Mouse (Mus musculus) CH12.LX (cell line): ENCODE measurements around the gene Fam186a. TPM values are rescaled to one million over a fixed set of nuclear protein-coding genes. Genes with fewer than 3 reads are reported as not detected.

Experiments used
- DNase-seq: peaks from one replicate; pipeline ENCODE4 v3.0.0-alpha.2; 2013; ENCODE audit errors: extremely low read depth
- H3K27ac ChIP-seq: 2 replicates; pipeline ENCODE4 v1.5.1; 2012; ENCODE audit warnings: low read depth, mild to moderate bottlenecking, control low read depth, moderate library complexity; ENCODE audit not compliant: insufficient read depth
- H3K27me3 ChIP-seq: replicated peaks from 2 replicates; pipeline ENCODE3; 2012; ENCODE audit warnings: inconsistent platforms
- H3K36me3 ChIP-seq, 2 experiments: replicated peaks in 1 of 2; 2 replicates each; pipeline versions ENCODE3 to v1.6.1; 2012; ENCODE audit warnings: inconsistent platforms in 1 of 2, low read length in 1 of 2, mild to moderate bottlenecking in 1 of 2, mixed read lengths in 1 of 2, moderate library complexity in 1 of 2; ENCODE audit not compliant: control insufficient read depth in 1 of 2, insufficient read depth in 1 of 2
- H3K4me1 ChIP-seq, 2 experiments: 2 replicates each; pipeline ENCODE4 v1.6.1; 2012; ENCODE audit warnings: inconsistent platforms in 1 of 2, moderate library complexity in 1 of 2; ENCODE audit not compliant: insufficient read depth in 2 of 2, control insufficient read depth in 1 of 2
- H3K4me2 ChIP-seq: 2 replicates; pipeline ENCODE4 v1.6.1; 2012; ENCODE audit warnings: low read depth, mild to moderate bottlenecking, control low read depth; ENCODE audit not compliant: poor library complexity, insufficient read depth, severe bottlenecking
- H3K4me3 ChIP-seq, 3 experiments: fragments of 150-350 bp in 1 of 3; sonication (generic) in 1 of 3; replicated peaks in 1 of 3; 2 replicates each; pipeline versions ENCODE3 to v1.5.1; 2011 to 2012; ENCODE audit warnings: low read depth in 2 of 3, low read length in 2 of 3, mild to moderate bottlenecking in 2 of 3, moderate library complexity in 2 of 3, control low read depth in 1 of 3, improper control_type of control experiment in 1 of 3, inconsistent platforms in 1 of 3, mixed read lengths in 1 of 3; ENCODE audit not compliant: poor library complexity in 1 of 3
- H3K79me2 ChIP-seq: replicated peaks from 2 replicates; pipeline ENCODE4 v1.6.1; 2012; ENCODE audit warnings: mild to moderate bottlenecking, moderate library complexity; ENCODE audit not compliant: control insufficient read depth, poor library complexity, insufficient read depth, severe bottlenecking; ENCODE audit errors: extremely low read depth
- H3K9ac ChIP-seq: 2 replicates; pipeline ENCODE4 v1.6.1; 2012; ENCODE audit warnings: low read depth, mild to moderate bottlenecking, control low read depth, moderate library complexity; ENCODE audit not compliant: insufficient read depth
- H3K9me3 ChIP-seq: replicated peaks from 2 replicates; pipeline ENCODE3; 2012; ENCODE audit warnings: low read length, inconsistent platforms, mixed read lengths
- BHLHE40 ChIP-seq: IDR thresholded peaks from 2 replicates; pipeline ENCODE4 v1.6.1; 2011; ENCODE audit warnings: mild to moderate bottlenecking, low read depth, low read length, improper control_type of control experiment
- CTCF ChIP-seq, 2 experiments: IDR thresholded peaks in 1 of 2; conservative IDR thresholded peaks in 1 of 2; 2 replicates each; pipeline ENCODE4 v1.5.1; 2011 to 2012; ENCODE audit warnings: low read depth in 2 of 2, low read length in 2 of 2, improper control_type of control experiment in 1 of 2, inconsistent platforms in 1 of 2, mild to moderate bottlenecking in 1 of 2, moderate library complexity in 1 of 2
- E2F4 ChIP-seq: IDR thresholded peaks from 2 replicates; pipeline ENCODE4 v1.6.1; 2011; ENCODE audit warnings: low read depth, low read length, improper control_type of control experiment; ENCODE audit not compliant: insufficient replicate concordance
- ELF1 ChIP-seq: IDR thresholded peaks from 2 replicates; pipeline ENCODE4 v1.6.1; 2014; ENCODE audit warnings: low read depth, mild to moderate bottlenecking, inconsistent platforms, low read length, improper control_type of control experiment
- EP300 ChIP-seq: IDR thresholded peaks from 2 replicates; pipeline ENCODE4 v1.6.1; 2011; ENCODE audit warnings: low read length, improper control_type of control experiment
- ETS1 ChIP-seq: conservative IDR thresholded peaks from 2 replicates; pipeline ENCODE4 v1.6.1; 2012; ENCODE audit warnings: low read depth, mild to moderate bottlenecking, inconsistent platforms, low read length, improper control_type of control experiment, moderate library complexity
- GABPA ChIP-seq: IDR thresholded peaks from 2 replicates; pipeline ENCODE4 v1.6.1; 2012; ENCODE audit warnings: low read depth, low read length, improper control_type of control experiment, inconsistent platforms; ENCODE audit not compliant: insufficient replicate concordance
- IRF4 ChIP-seq: IDR thresholded peaks from 2 replicates; pipeline ENCODE4 v1.6.1; 2014; ENCODE audit warnings: low read depth, mild to moderate bottlenecking, inconsistent platforms, low read length, improper control_type of control experiment
- KAT2A ChIP-seq: IDR thresholded peaks from 2 replicates; pipeline ENCODE4 v1.6.1; 2012; ENCODE audit warnings: low read length, improper control_type of control experiment, inconsistent platforms; ENCODE audit not compliant: insufficient replicate concordance
- MAX ChIP-seq: IDR thresholded peaks from 2 replicates; pipeline ENCODE4 v1.6.1; 2011; ENCODE audit warnings: low read length, improper control_type of control experiment
- MAZ ChIP-seq: IDR thresholded peaks from 2 replicates; pipeline ENCODE4 v1.6.1; 2012; ENCODE audit warnings: low read depth, mild to moderate bottlenecking, inconsistent platforms, low read length, improper control_type of control experiment, moderate library complexity
- MEF2A ChIP-seq: IDR thresholded peaks from 2 replicates; pipeline ENCODE4 v1.6.1; 2014; ENCODE audit warnings: low read depth, mild to moderate bottlenecking, inconsistent platforms, low read length, improper control_type of control experiment, borderline replicate concordance
- MYC ChIP-seq: IDR thresholded peaks from 2 replicates; pipeline ENCODE4 v1.6.1; 2011; ENCODE audit warnings: low read depth, mild to moderate bottlenecking, improper control_type of control experiment, low read length
- NRF1 ChIP-seq: IDR thresholded peaks from 2 replicates; pipeline ENCODE4 v1.6.1; 2014; ENCODE audit warnings: low read depth, mild to moderate bottlenecking, inconsistent platforms, low read length, improper control_type of control experiment, moderate library complexity
- POLR2A ChIP-seq: IDR thresholded peaks from 2 replicates; pipeline ENCODE4 v1.6.1; 2011; ENCODE audit warnings: low read depth, mild to moderate bottlenecking, improper control_type of control experiment, low read length
- SIN3A ChIP-seq: IDR thresholded peaks from 2 replicates; pipeline ENCODE4 v1.6.1; 2012; ENCODE audit warnings: low read length, improper control_type of control experiment, inconsistent platforms
- SMC3 ChIP-seq: IDR thresholded peaks from 2 replicates; pipeline ENCODE4 v1.6.1; 2011; ENCODE audit warnings: low read depth, low read length, improper control_type of control experiment
- TBP ChIP-seq: conservative IDR thresholded peaks from 2 replicates; pipeline ENCODE4 v1.6.1; 2011; ENCODE audit warnings: low read depth, low read length, improper control_type of control experiment
- TCF12 ChIP-seq: IDR thresholded peaks from 2 replicates; pipeline ENCODE4 v1.6.1; 2014; ENCODE audit warnings: low read depth, mild to moderate bottlenecking, inconsistent platforms, low read length, improper control_type of control experiment
- UBTF ChIP-seq: IDR thresholded peaks from 2 replicates; pipeline ENCODE4 v1.6.1; 2012; ENCODE audit warnings: low read depth, mild to moderate bottlenecking, inconsistent platforms, low read length, improper control_type of control experiment, moderate library complexity
- USF2 ChIP-seq: conservative IDR thresholded peaks from 2 replicates; pipeline ENCODE4 v1.6.1; 2011; ENCODE audit warnings: low read depth, low read length, improper control_type of control experiment
- ZKSCAN1 ChIP-seq: IDR thresholded peaks from 2 replicates; pipeline ENCODE4 v1.6.1; 2012; ENCODE audit warnings: low read depth, inconsistent platforms, low read length, improper control_type of control experiment, borderline replicate concordance
- ZMIZ1 ChIP-seq: IDR thresholded peaks from 2 replicates; pipeline ENCODE4 v1.6.1; 2012; ENCODE audit warnings: low read depth, mild to moderate bottlenecking, inconsistent platforms, low read length, improper control_type of control experiment
- dilution Hi-C: fragments of 300-500 bp; cut with MboI; formaldehyde crosslinking; loops from 2 replicates; pipeline ENCODE4 v1.14.3; 2020; ENCODE audit warnings: low sequenced_read_pairs; ENCODE audit not compliant: extremely low pct_unique_long_range_greater_than_20kb, extremely low pct_ligation_motif_present
- in situ Hi-C: fragments of 300-500 bp; cut with MboI; formaldehyde crosslinking; loops from 3 replicates; pipeline ENCODE4 v1.14.3; 2019; ENCODE audit warnings: low sequenced_read_pairs, low pct_ligation_motif_present, low pct_unique_long_range_greater_than_20kb, mixed read lengths
- polyA plus RNA-seq: library from polyadenylated mRNA; unstranded; fragments of >175 nt; gene quantifications from 2 replicates; pipeline ENCODE4 v1.2.1, GENCODE M21; 2012; ENCODE audit warnings: low read depth; ENCODE audit not compliant: insufficient read length
- total RNA-seq, 2 experiments: library from RNA; depleted of rRNA; stranded (reverse); fragments of 300-350 nt in 1 of 2; fragments of >200 nt in 1 of 2; gene quantifications; 2 replicates each; pipeline ENCODE4 v1.2.3; 2012 to 2014

The Fam186a gene
- total and polyA plus RNA-seq, 3 experiments, result not detected

DNA sequence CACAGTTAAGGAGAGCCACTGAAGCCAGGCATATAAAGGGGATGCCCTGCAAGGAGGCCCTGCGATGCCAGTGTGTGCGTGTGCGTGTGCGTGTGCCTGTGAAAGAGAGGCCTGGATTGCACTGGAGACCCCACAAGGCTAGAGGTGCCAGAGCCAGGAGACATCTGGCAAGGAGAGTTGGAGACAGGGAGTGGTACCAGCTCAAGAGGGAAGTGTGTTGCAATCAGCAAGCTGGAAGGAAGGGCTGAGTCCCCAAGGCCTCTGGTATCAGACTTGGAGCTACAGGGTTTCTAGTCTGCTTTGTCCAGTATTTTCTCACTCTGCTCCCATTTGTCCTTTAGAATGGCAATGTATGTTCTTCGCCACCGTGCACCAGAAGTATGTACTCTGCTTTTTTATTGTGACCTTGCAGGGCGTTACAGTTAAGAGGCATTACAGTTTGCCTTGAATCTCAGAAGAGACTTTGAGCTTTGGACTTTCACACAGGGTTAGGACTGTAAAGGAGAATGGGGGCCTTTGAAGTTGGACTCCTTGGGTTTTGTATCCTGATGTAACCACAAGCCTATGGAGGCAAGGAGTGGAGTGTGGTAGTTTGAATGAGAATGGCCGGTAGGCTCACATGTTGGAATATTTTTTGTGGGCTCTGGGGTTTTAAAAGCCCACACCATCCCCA lies 1.6 kb downstream of the Fam186a start:
- Histone ChIP-seq H3K4me1 (no peaks in the 10 kb centered on the region), H3K9me3 (no peaks in the 10 kb centered on the region), H3K79me2 (no peaks in the 10 kb centered on the region), H3K36me3 (no peaks in the 10 kb centered on the region), H3K27me3 (peaks cover 10% of the 10 kb centered on the region), H3K4me3 (no peak overlapping the region), H3K4me2 (no peak overlapping the region), H3K27ac (no peak overlapping the region), H3K9ac (no peak overlapping the region)
- no peak for TF ChIP-seq E2F4
- DNase-seq, result no peak
- dilution Hi-C loops (no loop called here), in situ Hi-C loops (no loop called here)

GRCm38 (mm10) chr15:99955324-99955723 lies 11.5 kb downstream of the Fam186a start:
- 0 out of 4 replicates have a peak, but pooled peaks cover 0 to 2% of the 10 kb centered on the region in 2 experiments for H3K4me1 ChIP-seq
- no peaks in the 10 kb centered on the region for H3K9me3 ChIP-seq
- no peaks in the 10 kb centered on the region for H3K36me3 ChIP-seq
- in situ Hi-C loops, result no loop called here
- no peak overlapping the region for H3K4me2 ChIP-seq
- TF ChIP-seq E2F4, result no peak
- TF ChIP-seq ETS1, result no peak
- TF ChIP-seq ZKSCAN1, result no peak
- TF ChIP-seq SMC3, result no peak
- no peak for TF ChIP-seq CTCF (conservative IDR thresholded peaks at IDR 0.05 in 1 of 2, IDR thresholded peaks at IDR 0.05 in 1 of 2; ENCODE audit: low read depth in 2 of 2, low read length in 2 of 2)
- TF ChIP-seq MYC, result no peak
- no peak for TF ChIP-seq UBTF
- TF ChIP-seq, all 38 proteins: peak for 0
- Histone ChIP-seq H3K79me2 (no peaks in the 10 kb centered on the region), H3K4me3 (no peak overlapping the region), H3K9ac (no peak overlapping the region), H3K27ac (no peak overlapping the region), H3K27me3 (peaks cover 3% of the 10 kb centered on the region)
- dilution Hi-C loops, result no loop called here
- no peak for DNase-seq

- dilution Hi-C loops, result no loop called here
- TF ChIP-seq SMC3 (no peak), TBP (no peak), MEF2A (no peak), KAT2A (no peak), TCF12 (no peak), BHLHE40 (no peak), IRF4 (no peak), ELF1 (no peak), EP300 (no peak), MAX (no peak), MAZ (no peak), USF2 (no peak), E2F4 (no peak), NRF1 (no peak), MYC (no peak), POLR2A (no peak), SIN3A (no peak), GABPA (no peak), ZMIZ1 (no peak), UBTF (no peak)
- H3K79me2 ChIP-seq, result no peaks in the 10 kb centered on the region
- peaks cover 3% of the 10 kb centered on the region for H3K9me3 ChIP-seq
- H3K27me3 ChIP-seq, result no peaks in the 10 kb centered on the region
- H3K4me2 ChIP-seq, result no peak overlapping the region
- no peak overlapping the region for H3K27ac ChIP-seq
- no peak overlapping the region for H3K9ac ChIP-seq
- no peaks in the 10 kb centered on the region for H3K36me3 ChIP-seq
- in situ Hi-C loops, result no loop called here
- DNase-seq, result no peak
- H3K4me1 ChIP-seq, result no peaks in the 10 kb centered on the region; a peak in 1 of 4 replicates
- no peak overlapping the region for H3K4me3 ChIP-seq
Observed at GRCm38 (mm10) chr15:99940970-99941630, 25.8 kb downstream of the Fam186a start.
